Mouse (Mus musculus) embryonic facial prominence, embryonic 15.5 days (tissue): ENCODE results near the gene Cops2. TPM values are rescaled to one million over a fixed set of nuclear protein-coding genes. Genes with fewer than 3 reads are reported as not detected.

Source experiments
- ATAC-seq: fragments of 200-750 bp; cut with Nextera tagmentation; 2 replicates; pipeline ENCODE4 v1.8.0; 2017; ENCODE audit warnings: low read depth, moderate TSS enrichment; ENCODE audit not compliant: insufficient number of reproducible peaks, low FRiP score, low TSS enrichment
- H3K27ac ChIP-seq: fragments of 300-500 bp; sonication (generic); replicated peaks from 2 replicates; pipeline ENCODE4 v1.5.1; 2015; ENCODE audit warnings: mild to moderate bottlenecking, inconsistent platforms
- H3K27me3 ChIP-seq: fragments of 300-500 bp; sonication (generic); 2 replicates; pipeline ENCODE4 v1.6.1; 2015; ENCODE audit warnings: inconsistent platforms
- H3K36me3 ChIP-seq: fragments of 300-500 bp; sonication (generic); 2 replicates; pipeline ENCODE4 v1.6.1; 2015; ENCODE audit warnings: mild to moderate bottlenecking, inconsistent platforms
- H3K4me1 ChIP-seq: fragments of 300-500 bp; sonication (generic); 2 replicates; pipeline ENCODE4 v1.6.1; 2015; ENCODE audit warnings: inconsistent platforms
- H3K4me2 ChIP-seq: fragments of 300-500 bp; sonication (generic); replicated peaks from 2 replicates; pipeline ENCODE4 v1.6.1; 2015; ENCODE audit warnings: mild to moderate bottlenecking, inconsistent platforms
- H3K4me3 ChIP-seq: fragments of 300-500 bp; sonication (generic); replicated peaks from 2 replicates; pipeline ENCODE4 v1.5.1; 2015; ENCODE audit warnings: mild to moderate bottlenecking, inconsistent platforms
- H3K9ac ChIP-seq: fragments of 300-500 bp; sonication (generic); 2 replicates; pipeline ENCODE4 v1.6.1; 2015; ENCODE audit warnings: inconsistent platforms
- H3K9me3 ChIP-seq: fragments of 300-500 bp; sonication (generic); replicated peaks from 2 replicates; pipeline ENCODE4 v1.6.1; 2016; ENCODE audit warnings: inconsistent platforms
- whole genome bisulfite sequencing: fragments of 180-500 bp; shearing (Covaris S2); methylation state at CpG from one replicate; pipeline ENCODE4 v1.1.7; 2015; 5-methylcytosine and 5-hydroxymethylcytosine counted together
- polyA plus RNA-seq: library from polyadenylated mRNA; unstranded; fragments of >200 nt; fragmentation: Nextera tagmentation; extraction: Ambion mirVana; gene quantifications from 2 replicates; pipeline ENCODE4 v1.2.1, GENCODE M21; 2015

Cops2 gene
- 71.4 and 72.0 TPM in 2 replicates for polyA plus RNA-seq

GRCm38 (mm10) chr2:125858521-125859280, at the start of gene Cops2, which contains the start of gene Galk2:
Gene Cops2 (minus strand): TSS chr2:125859139.
Gene Galk2 (plus strand): TSS chr2:125859109.
- ATAC-seq: peak; percentile 99
- Histone ChIP-seq H3K4me3 (peak within 1 kb of the TSS; percentile 81), H3K9ac (peak within 1 kb of the TSS; percentile 100), H3K36me3 (no peaks in the 10 kb centered on the region), H3K27ac (peak within 1 kb of the TSS; percentile 72), H3K4me1 (0 out of 2 replicates have a peak, but pooled peaks cover 2% of the 10 kb centered on the region), H3K9me3 (no peaks in the 10 kb centered on the region), H3K27me3 (no peaks in the 10 kb centered on the region), H3K4me2 (peak within 1 kb of the TSS; percentile 64)
- under 1% methylated on average over 49 of the region's 54 CpGs for WGBS

- Histone ChIP-seq H3K27ac (no peak overlapping the region), H3K36me3 (0 out of 2 replicates have a peak, but pooled peaks cover 4% of the 10 kb centered on the region), H3K27me3 (no peaks in the 10 kb centered on the region), H3K4me1 (no peaks in the 10 kb centered on the region), H3K9ac (no peak overlapping the region), H3K4me2 (no peak overlapping the region), H3K9me3 (no peaks in the 10 kb centered on the region), H3K4me3 (no peak overlapping the region)
- ATAC-seq: no peak
- WGBS: 78% methylated on average over 4 of the region's 4 CpGs
Observed at GRCm38 (mm10) chr2:125907580-125908255, 48.8 kb upstream of the Cops2 start.

GRCm38 (mm10) chr2:125906407-125907066, 47.6 kb upstream of the Cops2 start:
- Histone ChIP-seq H3K27ac (no peak overlapping the region), H3K9ac (no peak overlapping the region), H3K36me3 (0 out of 2 replicates have a peak, but pooled peaks cover 4% of the 10 kb centered on the region), H3K4me2 (no peak overlapping the region), H3K27me3 (no peaks in the 10 kb centered on the region), H3K4me3 (no peak overlapping the region), H3K4me1 (no peaks in the 10 kb centered on the region), H3K9me3 (no peaks in the 10 kb centered on the region)
- no peak for ATAC-seq
- 69% methylated on average over 4 of the region's 4 CpGs for WGBS

GRCm38 (mm10) chr2:125901426-125901825, 42.5 kb upstream of the Cops2 start:
- Histone ChIP-seq H3K4me1 (no peaks in the 10 kb centered on the region), H3K27ac (no peak overlapping the region), H3K9me3 (no peaks in the 10 kb centered on the region), H3K27me3 (no peaks in the 10 kb centered on the region), H3K9ac (no peak overlapping the region), H3K4me3 (no peak overlapping the region), H3K4me2 (no peak overlapping the region), H3K36me3 (peaks cover 4% of the 10 kb centered on the region; the same call in 1 of the 2 replicates)
- ATAC-seq: no peak
- 94% methylated on average over 3 of the region's 3 CpGs for WGBS

GRCm38 (mm10) chr2:125900797-125901410, 42.0 kb upstream of the Cops2 start:
- no peak for ATAC-seq

GRCm38 (mm10) chr2:125896355-125896754, 37.4 kb upstream of the Cops2 start:
- Histone ChIP-seq H3K9ac (no peak overlapping the region), H3K27ac (no peak overlapping the region), H3K27me3 (no peaks in the 10 kb centered on the region), H3K9me3 (no peaks in the 10 kb centered on the region), H3K4me3 (no peak overlapping the region), H3K4me1 (no peaks in the 10 kb centered on the region), H3K4me2 (no peak overlapping the region), H3K36me3 (no peaks in the 10 kb centered on the region; the same call in 1 of the 2 replicates)
- ATAC-seq: no peak
- WGBS: 86% methylated on average over 3 of the region's 3 CpGs

More at GRCm38 (mm10) chr2:125900797-125901410, 42.0 kb upstream of the Cops2 start:
- no peak overlapping the region for H3K9ac ChIP-seq
- H3K4me2 ChIP-seq: no peak overlapping the region
- H3K4me1 ChIP-seq: no peaks in the 10 kb centered on the region
- no peaks in the 10 kb centered on the region for H3K9me3 ChIP-seq
- H3K4me3 ChIP-seq: no peak overlapping the region
- 91% methylated on average over 6 of the region's 6 CpGs for WGBS
- peaks cover 4% of the 10 kb centered on the region; the same call in 1 of the 2 replicates for H3K36me3 ChIP-seq
- no peak overlapping the region for H3K27ac ChIP-seq
- no peaks in the 10 kb centered on the region for H3K27me3 ChIP-seq

- Histone ChIP-seq H3K4me1 (no peaks in the 10 kb centered on the region), H3K4me2 (no peak overlapping the region), H3K36me3 (no peaks in the 10 kb centered on the region; the same call in 1 of the 2 replicates), H3K9me3 (no peaks in the 10 kb centered on the region), H3K27me3 (no peaks in the 10 kb centered on the region), H3K9ac (no peak overlapping the region), H3K4me3 (no peak overlapping the region), H3K27ac (no peak overlapping the region)
- 67% methylated on average over 4 of the region's 4 CpGs for WGBS
- ATAC-seq: no peak
Observed at GRCm38 (mm10) chr2:125895099-125895498, 36.2 kb upstream of the Cops2 start.

- no peaks in the 10 kb centered on the region for H3K36me3 ChIP-seq
- no peak for ATAC-seq
- no peak overlapping the region for H3K4me3 ChIP-seq
- H3K9ac ChIP-seq: no peak overlapping the region
- no peaks in the 10 kb centered on the region for H3K9me3 ChIP-seq
- H3K4me2 ChIP-seq: no peak overlapping the region
- H3K27me3 ChIP-seq: no peaks in the 10 kb centered on the region
- H3K4me1 ChIP-seq: no peaks in the 10 kb centered on the region
- 32% methylated on average over 6 of the region's 6 CpGs for WGBS
- no peak overlapping the region for H3K27ac ChIP-seq
Observed at GRCm38 (mm10) chr2:125893096-125893495, 34.2 kb upstream of the Cops2 start.

GRCm38 (mm10) chr2:125885891-125886576, 27.1 kb upstream of the Cops2 start:
- no peaks in the 10 kb centered on the region for H3K27me3 ChIP-seq
- H3K4me2 ChIP-seq: no peak overlapping the region
- H3K4me3 ChIP-seq: no peak overlapping the region
- H3K9ac ChIP-seq: no peak overlapping the region
- no peak for ATAC-seq
- 0 out of 2 replicates have a peak, but pooled peaks cover 3% of the 10 kb centered on the region for H3K4me1 ChIP-seq
- H3K27ac ChIP-seq: no peak overlapping the region
- WGBS: 74% methylated on average over 4 of the region's 4 CpGs
- no peaks in the 10 kb centered on the region for H3K36me3 ChIP-seq
- no peaks in the 10 kb centered on the region for H3K9me3 ChIP-seq

GRCm38 (mm10) chr2:125870159-125870558, 11.2 kb upstream of the Cops2 start:
- ATAC-seq: no peak
- Histone ChIP-seq H3K9ac (no peak overlapping the region), H3K4me1 (peaks cover 13% of the 10 kb centered on the region), H3K27ac (no peak overlapping the region), H3K9me3 (no peaks in the 10 kb centered on the region), H3K36me3 (no peaks in the 10 kb centered on the region), H3K27me3 (no peaks in the 10 kb centered on the region), H3K4me3 (no peak overlapping the region), H3K4me2 (no peak overlapping the region)
- 85% methylated on average over 3 of the region's 3 CpGs for WGBS
